Mouse (Mus musculus): ENCODE results near the gene Tmem59. TPM values are rescaled to one million over a fixed set of nuclear protein-coding genes. Genes with fewer than 3 reads are reported as not detected.

The Tmem59 gene
- total RNA-seq, 2 experiments from 2014 or later: 68.2 to 84.3 TPM

DNA sequence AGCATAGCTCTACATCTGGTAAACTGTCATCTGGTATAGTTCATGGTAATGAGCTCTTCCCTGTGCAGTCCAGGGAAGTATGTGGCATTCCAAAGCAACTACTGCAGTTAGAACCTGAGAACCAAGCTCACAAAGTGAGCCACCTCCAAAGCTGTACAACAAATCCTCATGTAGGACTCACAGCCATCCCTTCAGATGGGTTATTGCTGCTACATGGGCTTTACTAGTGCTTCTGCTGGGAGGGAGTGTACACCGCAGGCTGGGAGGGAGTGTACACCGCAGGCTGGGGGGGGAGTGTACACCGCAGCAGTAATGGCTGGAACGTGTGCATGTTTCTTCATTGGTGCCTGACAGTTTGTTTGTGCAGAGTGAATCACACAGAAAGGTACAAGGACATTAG, 5.0 kb downstream of the Tmem59 start:
- Histone ChIP-seq H3K27ac (no peak overlapping the region), H3K4me3 (no peak overlapping the region)
- intact Hi-C loops (cut with DNase I): loop anchor here (5.0 kb wide), 1 partner anchor 129 kb away; the partner anchor contains the start of gene Yipf1
- no peak for DNase-seq
- no peak for TF ChIP-seq CTCF (IDR thresholded peaks at IDR 0.05)

- no peak for TF ChIP-seq CTCF (IDR thresholded peaks at IDR 0.05)
- Histone ChIP-seq H3K27ac (no peak overlapping the region), H3K4me3 (no peak overlapping the region)
- intact Hi-C loops (cut with DNase I): no loop called here
- DNase-seq: no peak
These were observed 7.5 kb downstream of the Tmem59 start for GRCm38 (mm10) chr4:107185703-107186102.

DNA sequence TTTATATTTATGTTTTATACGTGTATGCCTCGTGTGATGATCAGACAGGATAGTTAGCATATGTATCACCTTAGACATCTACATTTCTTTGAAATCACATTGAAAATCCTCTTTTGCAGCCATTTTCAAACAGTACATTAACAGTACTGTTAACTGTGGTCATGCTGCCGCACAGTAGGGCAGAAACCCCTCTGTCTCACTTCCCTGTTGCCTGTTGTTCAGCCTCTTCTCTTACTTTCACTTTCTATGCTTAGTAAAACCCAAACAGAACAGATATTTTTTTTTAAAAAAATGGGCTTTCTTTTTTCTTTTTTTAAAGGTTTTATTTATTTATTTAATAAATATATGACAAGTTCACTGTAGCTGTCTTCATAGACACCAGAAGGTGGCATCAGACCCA, 15.6 kb downstream of the Tmem59 start:
- Histone ChIP-seq H3K4me3 (no peak overlapping the region), H3K27ac (no peak overlapping the region)
- no peak for DNase-seq
- no peak for TF ChIP-seq CTCF (IDR thresholded peaks at IDR 0.05)
- intact Hi-C loops (cut with DNase I): no loop called here

DNA sequence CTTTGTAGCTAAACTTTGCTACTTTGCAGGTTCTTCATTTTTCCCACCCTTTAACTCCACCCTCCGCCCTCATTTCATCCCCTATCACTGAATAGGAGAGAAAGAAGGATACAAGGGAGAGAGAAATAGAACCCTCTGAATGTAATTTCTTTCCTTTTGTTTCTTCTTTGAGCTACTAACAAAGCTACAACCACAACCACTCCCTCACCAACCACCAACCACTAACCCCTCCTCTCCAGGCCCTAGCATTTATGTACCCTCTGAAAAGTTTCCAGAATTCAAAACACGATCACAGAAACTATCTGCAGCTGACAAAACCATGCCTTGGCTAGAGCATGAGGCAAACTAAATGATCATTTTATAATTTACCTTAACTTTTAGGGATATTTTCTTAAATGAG, 18.3 kb downstream of the Tmem59 start:
- H3K4me3 ChIP-seq: no peak overlapping the region
- no peak for DNase-seq
- no peak for TF ChIP-seq CTCF (IDR thresholded peaks at IDR 0.05)
- no peak overlapping the region for H3K27ac ChIP-seq
- intact Hi-C loops (cut with DNase I): loop anchor here (5.0 kb wide), 1 partner anchor 46 kb away; no protein-coding TSS in a partner anchor

DNA sequence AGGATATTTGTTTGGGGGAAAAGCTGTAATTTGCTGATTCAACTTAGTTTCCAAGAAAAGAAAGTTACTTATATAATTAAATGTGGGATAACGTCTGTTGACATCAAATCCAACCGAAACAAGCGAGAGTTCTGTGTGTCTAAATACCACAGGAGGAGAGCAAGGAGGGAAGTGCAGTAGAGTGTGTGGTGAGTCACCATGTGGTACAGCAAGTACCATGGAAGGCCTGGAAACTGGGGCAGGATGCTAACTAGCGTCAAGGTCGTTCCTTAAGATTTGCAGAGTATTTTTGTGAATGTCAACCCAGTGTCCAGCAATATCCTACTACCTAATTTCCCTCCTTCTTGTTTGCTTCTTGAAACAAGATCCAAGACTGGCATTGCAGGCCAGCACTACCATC, 19.9 kb downstream of the Tmem59 start:
- no peak overlapping the region for H3K4me3 ChIP-seq
- H3K27ac ChIP-seq: no peak overlapping the region
- intact Hi-C loops (cut with DNase I): loop anchor here (5.0 kb wide), 1 partner anchor 44 kb away; no protein-coding TSS in a partner anchor
- DNase-seq: no peak
- no peak for TF ChIP-seq CTCF (IDR thresholded peaks at IDR 0.05)

GRCm38 (mm10) chr4:107201779-107202178, 23.6 kb downstream of the Tmem59 start:
- intact Hi-C loops (cut with DNase I): no loop called here
- Histone ChIP-seq H3K27ac (no peak overlapping the region), H3K4me3 (no peak overlapping the region)
- TF ChIP-seq CTCF (IDR thresholded peaks at IDR 0.05): no peak
- no peak for DNase-seq

DNA sequence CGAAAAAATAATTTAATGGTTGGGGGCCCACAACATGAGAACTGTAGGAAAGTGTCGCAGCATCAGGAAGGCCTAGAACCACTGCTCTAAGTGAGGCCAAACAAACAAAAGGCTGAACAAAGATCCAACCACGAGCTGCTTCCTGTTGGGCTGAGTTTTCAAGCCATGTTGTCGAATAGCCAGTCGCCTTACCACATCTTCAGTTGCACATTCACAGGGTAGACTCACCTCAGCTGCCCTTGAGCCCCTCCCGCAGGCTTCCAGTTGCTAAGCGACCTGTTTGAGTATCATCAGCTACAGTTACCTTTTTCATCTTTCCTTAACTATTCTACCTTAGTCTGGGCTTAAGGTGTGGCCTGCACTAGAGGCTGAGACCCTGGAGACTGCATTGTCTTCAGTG, 24.8 kb downstream of the Tmem59 start:
- Histone ChIP-seq H3K4me3 (no peak overlapping the region), H3K27ac (no peak overlapping the region)
- intact Hi-C loops (cut with DNase I): no loop called here
- DNase-seq: no peak
- no peak for TF ChIP-seq CTCF (IDR thresholded peaks at IDR 0.05)

DNA sequence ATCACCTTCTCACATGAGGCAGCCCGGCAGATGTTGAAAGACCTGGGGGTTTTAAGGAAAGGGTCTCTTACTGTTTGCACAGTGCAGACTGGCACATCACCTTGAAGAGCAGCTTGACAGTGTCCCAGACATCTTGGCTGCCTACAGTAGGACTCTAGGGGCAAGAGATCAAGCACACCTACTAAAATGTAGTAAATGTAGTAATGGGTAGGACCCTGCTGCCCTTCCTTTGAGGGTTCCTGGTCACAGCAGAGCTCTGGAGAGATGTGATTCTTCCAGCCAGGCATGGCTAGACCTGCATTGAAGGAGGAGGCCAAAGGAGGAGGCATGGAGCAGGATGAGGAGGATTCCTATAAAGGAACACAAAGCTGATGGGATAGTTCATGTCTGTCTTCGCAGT, 28.8 kb downstream of the Tmem59 start:
- intact Hi-C loops (cut with DNase I): no loop called here
- no peak for DNase-seq
- no peak for TF ChIP-seq CTCF (IDR thresholded peaks at IDR 0.05)
- no peak overlapping the region for H3K27ac ChIP-seq
- no peak overlapping the region for H3K4me3 ChIP-seq

- no peak for TF ChIP-seq CTCF (IDR thresholded peaks at IDR 0.05)
- intact Hi-C loops (cut with DNase I): no loop called here
- H3K4me3 ChIP-seq: no peak within 1 kb of the TSS
- no peak within 1 kb of the TSS for H3K27ac ChIP-seq
- DNase-seq: no peak
These were observed 30.7 kb downstream of the Tmem59 start, which contains the start of gene Ldlrad1 for GRCm38 (mm10) chr4:107208880-107209279. Ldlrad1 (plus strand) TSS chr4:107209180.

DNA sequence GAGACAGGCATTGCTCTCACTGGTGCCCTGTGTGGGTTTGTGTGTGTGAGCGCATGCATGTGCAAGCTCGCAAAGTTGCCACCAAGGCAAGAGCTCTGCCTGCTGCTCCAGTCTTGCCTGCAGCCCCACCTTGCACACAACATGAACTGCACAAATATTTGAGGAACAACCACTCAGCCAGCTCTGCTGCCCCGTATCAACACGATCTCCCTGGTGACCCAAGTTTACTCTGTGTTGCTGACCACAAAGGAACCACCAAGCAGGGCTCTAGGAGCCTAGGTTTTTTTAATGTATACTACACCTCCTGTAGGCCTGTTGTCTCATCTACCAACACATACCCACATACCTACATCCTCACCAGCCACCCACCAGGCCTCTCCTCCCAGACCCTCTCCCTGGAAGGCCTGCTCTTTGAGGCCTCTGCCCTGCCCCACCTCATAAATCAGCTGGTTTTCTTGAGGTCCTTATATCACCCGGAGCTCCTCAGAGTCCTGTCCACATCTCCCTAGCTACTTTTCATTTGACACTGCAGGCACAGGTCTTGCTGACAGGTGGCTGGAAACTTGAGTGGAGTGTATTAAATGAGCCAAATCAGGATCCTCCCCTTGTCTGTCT, 32.4 kb downstream of the Tmem59 start:
- TF ChIP-seq CTCF (IDR thresholded peaks at IDR 0.05): no peak
- Histone ChIP-seq H3K27ac (no peak overlapping the region), H3K4me3 (no peak overlapping the region)
- intact Hi-C loops (cut with DNase I): no loop called here
- no peak for DNase-seq

- no peak for TF ChIP-seq CTCF (IDR thresholded peaks at IDR 0.05)
- intact Hi-C loops (cut with DNase I): no loop called here
- DNase-seq: no peak
These were observed 33.3 kb downstream of the Tmem59 start for GRCm38 (mm10) chr4:107211465-107211864.

DNA sequence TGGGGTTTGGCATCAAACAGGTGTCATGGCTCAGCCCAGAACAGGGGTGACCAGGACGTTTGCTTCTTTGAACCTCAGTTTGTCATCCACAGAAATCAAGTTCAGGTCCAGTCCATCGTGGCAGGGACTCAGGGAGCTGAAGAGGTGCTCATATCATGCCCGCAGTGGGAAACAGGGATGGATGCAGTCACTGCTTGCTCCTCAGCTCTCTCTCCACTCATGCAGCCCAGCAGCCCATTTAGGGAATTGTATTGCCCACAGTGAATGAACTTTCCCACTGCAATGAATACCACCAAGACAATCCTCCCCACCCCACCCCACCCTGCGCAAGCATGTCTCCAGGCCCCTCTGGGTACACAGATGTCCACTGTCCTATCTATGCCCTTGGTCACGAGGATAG, 33.7 kb downstream of the Tmem59 start:
- H3K4me3 ChIP-seq: no peak overlapping the region
- no peak for DNase-seq
- no peak for TF ChIP-seq CTCF (IDR thresholded peaks at IDR 0.05)
- intact Hi-C loops (cut with DNase I): no loop called here
- no peak overlapping the region for H3K27ac ChIP-seq

More at GRCm38 (mm10) chr4:107211465-107211864, 33.3 kb downstream of the Tmem59 start:
- no peak overlapping the region for H3K27ac ChIP-seq
- no peak overlapping the region for H3K4me3 ChIP-seq

DNA sequence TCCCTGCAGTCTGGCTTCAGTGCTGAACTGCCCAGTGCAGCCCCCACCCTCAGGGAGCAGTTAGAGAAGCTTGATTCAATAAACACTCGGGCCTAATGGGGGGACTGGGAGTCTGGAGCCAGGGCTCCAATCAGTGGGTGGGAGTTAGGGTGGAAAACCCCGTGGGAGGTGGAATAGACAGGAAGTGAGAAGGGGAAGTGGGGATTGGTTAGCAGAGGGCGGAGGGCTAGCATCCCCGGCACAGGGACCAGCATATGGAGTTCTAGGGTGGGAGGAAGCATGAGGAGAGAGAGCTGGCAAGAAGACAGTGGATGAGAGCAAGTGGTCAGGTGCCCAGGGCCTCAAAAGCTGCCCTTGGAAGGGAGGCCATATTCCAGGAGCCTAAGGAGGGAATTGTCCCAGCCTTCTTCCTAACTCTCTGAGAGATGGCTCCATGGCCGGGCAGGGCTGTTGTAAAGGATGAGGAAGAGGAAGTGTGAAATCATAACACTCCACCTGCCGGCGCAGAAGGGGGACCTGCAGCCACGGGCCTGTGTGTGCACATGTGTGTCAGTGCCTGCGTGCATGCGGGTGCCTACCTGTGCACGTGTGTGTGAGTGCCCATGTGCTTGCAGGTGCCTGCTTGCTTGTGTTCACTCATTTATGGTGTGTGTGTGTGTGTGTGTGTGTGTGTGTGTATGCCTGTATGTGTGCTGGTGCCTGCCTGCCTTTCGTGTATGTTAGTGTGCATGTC, 35.2 kb downstream of the Tmem59 start:
- TF ChIP-seq CTCF (IDR thresholded peaks at IDR 0.05): no peak
- H3K27ac ChIP-seq: no peak overlapping the region
- intact Hi-C loops (cut with DNase I): no loop called here
- no peak overlapping the region for H3K4me3 ChIP-seq
- DNase-seq: no peak

DNA sequence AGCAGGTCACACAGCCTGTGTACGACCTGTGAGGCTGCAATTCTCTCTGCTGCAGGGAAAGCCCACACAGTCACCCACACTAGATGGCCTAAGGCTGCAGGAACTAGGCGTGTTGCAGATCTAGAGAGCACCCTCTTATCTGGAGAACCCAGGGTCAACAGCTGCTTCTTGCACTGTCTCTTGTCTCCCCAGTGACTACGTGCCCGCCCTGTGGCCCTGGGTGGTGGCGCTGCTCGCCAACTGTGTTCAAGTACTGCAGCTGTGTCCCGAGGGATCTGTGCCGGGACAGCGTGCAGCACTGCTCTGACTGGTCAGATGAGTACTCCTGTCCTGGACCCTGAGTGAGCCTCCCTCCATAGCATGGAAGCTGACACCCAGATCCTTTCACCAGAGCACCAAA, 39.4 kb downstream of the Tmem59 start:
- no peak for DNase-seq
- no peak for TF ChIP-seq CTCF (IDR thresholded peaks at IDR 0.05)
- Histone ChIP-seq H3K27ac (no peak overlapping the region), H3K4me3 (no peak overlapping the region)
- intact Hi-C loops (cut with DNase I): no loop called here

All from gastrocnemius, adult 2 months (tissue).